Mouse (Mus musculus): ENCODE data around the gene Dbh. TPM values are rescaled to one million over a fixed set of nuclear protein-coding genes. Genes with fewer than 3 reads are reported as not detected.

Gene Dbh
- polyA plus RNA-seq, 1 experiment from 2014 or later, result 0.15 TPM

DNA sequence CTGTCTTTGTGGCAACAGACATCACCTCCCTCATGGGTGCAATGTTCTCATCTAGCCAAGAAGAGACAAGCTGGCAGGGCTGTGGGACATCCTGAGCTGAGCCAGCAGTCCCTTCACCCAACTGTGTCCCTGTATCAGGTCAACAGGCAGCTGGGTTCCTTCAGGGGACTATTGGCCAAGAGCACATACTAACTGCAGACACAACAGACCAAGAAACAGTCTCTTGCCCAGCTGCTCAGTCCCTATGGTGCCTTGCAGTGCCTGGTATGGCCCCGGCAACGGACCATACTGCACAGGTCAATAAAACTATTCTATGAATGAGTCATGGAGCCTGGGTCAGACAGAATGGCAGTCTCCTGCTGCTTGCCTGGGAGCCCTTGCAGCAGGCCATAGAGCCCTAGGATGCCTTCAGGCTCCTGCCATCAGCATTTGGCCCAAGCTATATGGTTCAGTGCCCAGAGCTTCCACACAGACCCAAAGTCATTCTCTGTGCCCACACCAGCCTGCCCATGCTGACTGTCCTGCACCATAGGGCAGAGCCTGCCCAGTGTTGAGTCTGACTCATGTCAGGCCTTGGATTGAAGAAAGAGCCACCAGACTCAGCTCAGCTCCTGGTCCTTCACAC is 64.6 kb downstream of the Dbh start:
- 87% methylated on average over 2 of the region's 2 CpGs for WGBS
- no peak for ATAC-seq (ENCODE audit: low FRiP score, low read depth)

DNA sequence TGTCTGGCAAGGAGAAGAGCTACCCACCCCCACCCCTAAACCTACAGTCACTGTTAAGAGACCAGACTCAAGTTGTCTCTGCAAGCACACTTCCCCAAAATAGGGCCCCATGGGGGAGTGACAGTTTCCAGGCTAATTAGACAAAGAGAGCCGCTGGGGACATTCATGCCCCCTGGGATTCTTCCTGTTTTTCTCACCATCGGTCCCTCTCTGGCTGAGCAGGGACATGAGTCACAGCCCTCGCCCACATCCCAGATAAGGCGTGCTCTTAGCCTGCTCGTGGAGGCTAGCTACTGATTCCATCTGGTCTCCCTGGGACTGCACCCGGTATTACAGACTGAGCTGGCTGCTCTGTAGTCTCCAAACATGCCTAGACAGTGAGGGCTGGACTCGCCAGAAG is 67.3 kb downstream of the Dbh start:
- no peak overlapping the region for H3K27ac ChIP-seq (replicated peaks)
- no peaks in the 10 kb centered on the region for H3K36me3 ChIP-seq
- ATAC-seq (ENCODE audit: low FRiP score, low read depth), result no peak
- H3K4me1 ChIP-seq, result no peaks in the 10 kb centered on the region; the same call in 1 of the 2 replicates
- H3K4me2 ChIP-seq (replicated peaks), result no peak overlapping the region
- no peaks in the 10 kb centered on the region for H3K9me3 ChIP-seq
- no peaks in the 10 kb centered on the region for H3K27me3 ChIP-seq
- WGBS, result 40% methylated on average over 7 of the region's 7 CpGs
- H3K9ac ChIP-seq (replicated peaks), result no peak overlapping the region
- no peak overlapping the region for H3K4me3 ChIP-seq

More for the DNA sequence above, 64.6 kb downstream of the Dbh start:
- no peak overlapping the region for H3K4me2 ChIP-seq (replicated peaks)
- H3K4me3 ChIP-seq, result no peak overlapping the region
- peaks cover 5% of the 10 kb centered on the region; the same call in 1 of the 2 replicates for H3K4me1 ChIP-seq
- no peaks in the 10 kb centered on the region for H3K9me3 ChIP-seq
- H3K27me3 ChIP-seq, result no peaks in the 10 kb centered on the region
- no peaks in the 10 kb centered on the region for H3K36me3 ChIP-seq
- no peak overlapping the region for H3K9ac ChIP-seq (replicated peaks)
- H3K27ac ChIP-seq (replicated peaks), result no peak overlapping the region

Other genes with a start within 250 kb of the Dbh start
- 48.2 and 56.7 TPM in 2 replicates for gene Surf2, start 248.9 kb upstream of the Dbh start, polyA plus RNA-seq (2016; fragmentation: Nextera tagmentation; extraction: Ambion mirVana)
- 53.4 and 57.9 TPM in 2 replicates for gene Surf1, start 248.7 kb upstream of the Dbh start, polyA plus RNA-seq (2016; fragmentation: Nextera tagmentation; extraction: Ambion mirVana)
- gene Surf4, start 231.3 kb upstream of the Dbh start, polyA plus RNA-seq (2016; fragmentation: Nextera tagmentation; extraction: Ambion mirVana), result 126 and 132 TPM in 2 replicates
- not detected in 2 replicates for gene Stkld1, start 231.2 kb upstream of the Dbh start, polyA plus RNA-seq (2016; fragmentation: Nextera tagmentation; extraction: Ambion mirVana)
- 43.0 and 46.3 TPM in 2 replicates for gene Rexo4, start 200.8 kb upstream of the Dbh start, polyA plus RNA-seq (2016; fragmentation: Nextera tagmentation; extraction: Ambion mirVana)
- gene Adamts13, start 191.8 kb upstream of the Dbh start, polyA plus RNA-seq (2016; fragmentation: Nextera tagmentation; extraction: Ambion mirVana), result not detected in 2 replicates
- gene Cacfd1, start 155.3 kb upstream of the Dbh start, polyA plus RNA-seq (2016; fragmentation: Nextera tagmentation; extraction: Ambion mirVana), result 116 and 126 TPM in 2 replicates
- 2.9 and 3.5 TPM in 2 replicates for gene Slc2a6, start 137.2 kb upstream of the Dbh start, polyA plus RNA-seq (2016; fragmentation: Nextera tagmentation; extraction: Ambion mirVana)
- gene Mymk, start 93.1 kb upstream of the Dbh start, polyA plus RNA-seq (2016; fragmentation: Nextera tagmentation; extraction: Ambion mirVana), result 0.14 TPM in 1 of 2 replicates, not detected in the other
- 6.7 and 7.6 TPM in 2 replicates for gene Adamtsl2, start 85.9 kb upstream of the Dbh start, polyA plus RNA-seq (2016; fragmentation: Nextera tagmentation; extraction: Ambion mirVana)
- gene Fam163b, start 22.7 kb upstream of the Dbh start, polyA plus RNA-seq (2016; fragmentation: Nextera tagmentation; extraction: Ambion mirVana), result 0.09 and 0.27 TPM in 2 replicates
- gene Sardh, start 83.1 kb downstream of the Dbh start, polyA plus RNA-seq (2016; fragmentation: Nextera tagmentation; extraction: Ambion mirVana), result 5.8 and 6.8 TPM in 2 replicates